Mouse (Mus musculus): Measurements from ENCODE around the gene Ptcd2. TPM values are rescaled to one million over a fixed set of nuclear protein-coding genes. Genes with fewer than 3 reads are reported as not detected.
A peak's percentile ranks its signal among the peaks of the same experiment; 100 is the strongest.

Gene Ptcd2
- polyA plus RNA-seq, 1 experiment from 2014 or later = 53.2 TPM

DNA sequence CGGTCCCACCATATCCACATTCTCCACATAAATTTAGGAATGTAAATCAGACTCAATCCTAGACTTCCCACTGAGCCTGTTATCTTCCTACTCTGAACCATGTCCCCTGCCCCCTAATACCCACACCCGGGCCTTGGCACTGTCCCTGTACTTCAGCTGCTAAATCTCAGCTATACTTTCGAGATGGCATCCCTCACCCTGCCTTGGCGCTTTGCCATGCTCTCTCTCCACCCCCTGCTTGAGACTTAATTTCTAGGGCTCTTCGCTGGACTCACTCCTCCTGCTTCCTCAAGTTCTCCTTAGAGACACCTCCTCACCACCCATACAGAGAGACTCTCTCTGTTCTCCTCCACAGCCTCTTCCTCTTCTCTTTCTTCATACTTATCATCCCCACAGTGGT lies 44.6 kb downstream of the Ptcd2 start:
- H3K4me1 ChIP-seq (replicated peaks; ENCODE audit: control insufficient read depth, insufficient read depth, low read length) = peaks cover 9% of the 10 kb centered on the region; the same call in 1 of the 2 replicates
- H3K9me3 ChIP-seq (ENCODE audit: control insufficient read depth, low read length) = no peaks in the 10 kb centered on the region
- H3K36me3 ChIP-seq (ENCODE audit: control insufficient read depth, insufficient read depth) = no peaks in the 10 kb centered on the region
- H3K9ac ChIP-seq (replicated peaks; ENCODE audit: low read depth, low read length) = no peak overlapping the region
- WGBS = 71% methylated on average over 5 of the region's 5 CpGs
- no peak overlapping the region for H3K4me3 ChIP-seq (replicated peaks; ENCODE audit: low read length)
- no peak for ATAC-seq
- H3K27ac ChIP-seq (ENCODE audit: low read length) = no peak overlapping the region
- no peaks in the 10 kb centered on the region for H3K27me3 ChIP-seq (replicated peaks; ENCODE audit: control insufficient read depth, insufficient read depth, low read length)
- H3K4me2 ChIP-seq (ENCODE audit: low read length) = no peak overlapping the region

DNA sequence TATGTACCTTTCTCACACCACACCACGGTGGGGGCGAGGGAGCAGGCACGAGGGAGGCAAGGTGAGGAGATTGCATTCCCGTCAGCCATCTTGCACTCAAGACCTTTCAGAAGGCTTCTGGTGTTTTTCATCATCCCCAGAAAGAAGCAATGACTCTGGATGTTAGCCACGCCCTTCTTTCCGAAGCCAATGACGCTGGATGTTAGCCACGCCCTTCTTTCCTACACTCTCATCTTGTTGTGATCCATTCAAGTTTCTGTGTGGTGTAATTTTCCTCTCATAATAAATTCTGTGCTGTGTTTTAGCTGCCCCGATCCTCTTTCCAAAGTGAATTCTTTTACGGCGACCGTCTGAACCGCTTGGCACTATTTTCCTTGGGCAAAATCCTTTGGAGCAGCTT lies 50.3 kb downstream of the Ptcd2 start:
- H3K9me3 ChIP-seq (ENCODE audit: control insufficient read depth, low read length) = no peaks in the 10 kb centered on the region
- H3K4me2 ChIP-seq (ENCODE audit: low read length) = no peak overlapping the region
- H3K27ac ChIP-seq (ENCODE audit: low read length) = no peak overlapping the region
- no peak for ATAC-seq
- H3K27me3 ChIP-seq (replicated peaks; ENCODE audit: control insufficient read depth, insufficient read depth, low read length) = no peaks in the 10 kb centered on the region
- no peak overlapping the region for H3K9ac ChIP-seq (replicated peaks; ENCODE audit: low read depth, low read length)
- 93% methylated on average over 13 of the region's 13 CpGs for WGBS
- no peak overlapping the region for H3K4me3 ChIP-seq (replicated peaks; ENCODE audit: low read length)
- H3K36me3 ChIP-seq (ENCODE audit: control insufficient read depth, insufficient read depth) = no peaks in the 10 kb centered on the region
- H3K4me1 ChIP-seq (replicated peaks; ENCODE audit: control insufficient read depth, insufficient read depth, low read length) = no peaks in the 10 kb centered on the region

DNA sequence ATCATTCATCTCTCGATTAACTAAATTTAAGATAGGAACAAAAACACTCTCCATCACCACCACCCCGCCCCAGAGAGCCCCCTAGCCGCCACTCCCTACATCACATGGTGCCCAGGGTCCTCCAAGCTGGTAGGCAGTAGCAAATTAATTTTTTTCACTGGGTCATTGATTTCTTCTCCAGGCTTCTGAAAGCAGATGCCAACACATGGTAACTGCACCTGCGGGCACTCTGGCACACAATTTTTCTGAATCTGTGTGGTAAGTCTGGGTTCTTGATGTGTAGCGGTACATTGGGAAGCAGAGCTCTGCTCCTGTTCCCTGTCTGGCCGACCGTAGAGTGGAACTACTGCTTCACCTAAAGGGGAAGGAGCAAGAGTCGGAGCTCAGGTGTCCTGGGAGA lies 53.7 kb downstream of the Ptcd2 start:
- WGBS = 87% methylated on average over 8 of the region's 8 CpGs
- H3K4me1 ChIP-seq (replicated peaks; ENCODE audit: control insufficient read depth, insufficient read depth, low read length) = no peaks in the 10 kb centered on the region
- no peak overlapping the region for H3K9ac ChIP-seq (replicated peaks; ENCODE audit: low read depth, low read length)
- H3K27ac ChIP-seq (ENCODE audit: low read length) = no peak overlapping the region
- H3K4me2 ChIP-seq (ENCODE audit: low read length) = no peak overlapping the region
- no peak for ATAC-seq
- no peak overlapping the region for H3K4me3 ChIP-seq (replicated peaks; ENCODE audit: low read length)
- no peaks in the 10 kb centered on the region for H3K9me3 ChIP-seq (ENCODE audit: control insufficient read depth, low read length)
- no peaks in the 10 kb centered on the region for H3K36me3 ChIP-seq (ENCODE audit: control insufficient read depth, insufficient read depth)
- no peaks in the 10 kb centered on the region for H3K27me3 ChIP-seq (replicated peaks; ENCODE audit: control insufficient read depth, insufficient read depth, low read length)

DNA sequence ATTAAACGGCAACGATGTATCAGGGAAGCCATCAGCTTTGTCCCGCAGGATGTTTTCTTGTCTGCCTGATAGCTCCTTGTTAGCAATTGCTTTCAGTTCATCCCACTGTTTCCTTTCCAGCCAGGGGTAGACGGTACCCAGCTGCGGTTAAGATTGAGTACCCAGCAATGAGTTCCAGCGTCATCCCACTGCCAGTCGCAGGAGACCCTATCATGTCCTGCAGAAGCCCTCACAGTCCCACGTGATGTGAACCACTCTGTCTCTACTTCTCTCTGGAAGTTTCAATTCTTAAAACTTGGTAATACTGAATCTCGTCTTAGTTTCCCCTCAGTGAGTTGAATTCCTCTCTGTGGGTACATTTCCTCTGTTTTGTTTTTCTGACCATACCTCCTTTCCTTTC lies 56.7 kb downstream of the Ptcd2 start:
- Histone ChIP-seq H3K9ac (replicated peaks; ENCODE audit: low read depth, low read length) (no peak overlapping the region), H3K36me3 (ENCODE audit: control insufficient read depth, insufficient read depth) (no peaks in the 10 kb centered on the region), H3K4me3 (replicated peaks; ENCODE audit: low read length) (no peak overlapping the region), H3K4me1 (replicated peaks; ENCODE audit: control insufficient read depth, insufficient read depth, low read length) (peaks cover 23% of the 10 kb centered on the region), H3K27ac (ENCODE audit: low read length) (no peak overlapping the region), H3K27me3 (replicated peaks; ENCODE audit: control insufficient read depth, insufficient read depth, low read length) (no peaks in the 10 kb centered on the region), H3K9me3 (ENCODE audit: control insufficient read depth, low read length) (no peaks in the 10 kb centered on the region), H3K4me2 (ENCODE audit: low read length) (no peak overlapping the region)
- WGBS = 90% methylated on average over 9 of the region's 9 CpGs
- ATAC-seq = no peak

DNA sequence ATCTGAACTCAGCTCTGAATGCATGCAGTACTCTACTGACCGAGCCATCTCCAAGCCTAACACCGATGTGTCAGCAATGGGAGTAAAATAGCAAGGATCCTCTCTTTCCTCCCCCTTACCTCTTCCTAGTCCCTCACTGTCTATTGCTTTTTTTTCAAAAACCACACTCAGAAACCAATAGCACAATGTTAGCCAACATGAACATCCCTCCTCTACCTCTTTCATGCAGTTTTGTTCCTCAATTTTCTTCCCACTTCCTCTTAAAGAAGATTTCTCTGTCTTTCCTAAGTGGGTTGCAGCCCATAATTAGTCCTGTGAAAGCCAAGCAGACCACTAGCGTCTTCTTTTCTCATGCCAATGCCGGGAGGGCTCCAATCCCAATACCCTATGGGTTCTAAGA lies 57.3 kb downstream of the Ptcd2 start:
- Histone ChIP-seq H3K36me3 (ENCODE audit: control insufficient read depth, insufficient read depth) (no peaks in the 10 kb centered on the region), H3K9me3 (ENCODE audit: control insufficient read depth, low read length) (no peaks in the 10 kb centered on the region), H3K9ac (replicated peaks; ENCODE audit: low read depth, low read length) (no peak overlapping the region), H3K27ac (ENCODE audit: low read length) (no peak overlapping the region), H3K4me3 (replicated peaks; ENCODE audit: low read length) (no peak overlapping the region), H3K4me1 (replicated peaks; ENCODE audit: control insufficient read depth, insufficient read depth, low read length) (peaks cover 23% of the 10 kb centered on the region), H3K4me2 (ENCODE audit: low read length) (no peak overlapping the region), H3K27me3 (replicated peaks; ENCODE audit: control insufficient read depth, insufficient read depth, low read length) (no peaks in the 10 kb centered on the region)
- 92% methylated on average over 4 of the region's 4 CpGs for WGBS
- ATAC-seq = no peak

DNA sequence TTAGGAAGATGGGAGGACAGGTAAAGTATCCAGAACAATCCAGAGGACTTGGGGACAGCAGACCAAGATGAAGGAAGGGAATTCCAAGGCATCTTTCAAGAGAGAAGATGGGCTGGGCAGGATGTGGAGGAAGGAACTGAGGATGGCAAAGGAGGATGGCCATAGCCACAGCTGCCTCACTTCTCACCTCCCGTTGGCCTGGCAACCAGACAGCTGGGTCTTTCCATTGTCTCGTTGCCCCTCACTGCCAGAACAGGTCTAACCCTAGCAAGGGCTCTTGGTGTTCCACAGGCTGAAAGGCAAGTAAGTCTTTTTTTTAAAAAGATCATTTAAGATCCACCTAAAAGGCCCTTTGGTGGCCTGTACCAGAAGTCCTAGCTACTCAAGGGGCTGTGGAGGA lies 59.3 kb downstream of the Ptcd2 start:
- H3K4me1 ChIP-seq (replicated peaks; ENCODE audit: control insufficient read depth, insufficient read depth, low read length) = peaks cover 23% of the 10 kb centered on the region
- H3K36me3 ChIP-seq (ENCODE audit: control insufficient read depth, insufficient read depth) = no peaks in the 10 kb centered on the region
- 52% methylated on average over 2 of the region's 2 CpGs for WGBS
- H3K4me2 ChIP-seq (ENCODE audit: low read length) = no peak overlapping the region
- H3K9ac ChIP-seq (replicated peaks; ENCODE audit: low read depth, low read length) = no peak overlapping the region
- ATAC-seq = 0 out of 2 replicates have a peak, but pooled peaks have one; percentile 4
- H3K9me3 ChIP-seq (ENCODE audit: control insufficient read depth, low read length) = no peaks in the 10 kb centered on the region
- H3K4me3 ChIP-seq (replicated peaks; ENCODE audit: low read length) = no peak overlapping the region
- no peaks in the 10 kb centered on the region for H3K27me3 ChIP-seq (replicated peaks; ENCODE audit: control insufficient read depth, insufficient read depth, low read length)
- H3K27ac ChIP-seq (ENCODE audit: low read length) = no peak overlapping the region

DNA sequence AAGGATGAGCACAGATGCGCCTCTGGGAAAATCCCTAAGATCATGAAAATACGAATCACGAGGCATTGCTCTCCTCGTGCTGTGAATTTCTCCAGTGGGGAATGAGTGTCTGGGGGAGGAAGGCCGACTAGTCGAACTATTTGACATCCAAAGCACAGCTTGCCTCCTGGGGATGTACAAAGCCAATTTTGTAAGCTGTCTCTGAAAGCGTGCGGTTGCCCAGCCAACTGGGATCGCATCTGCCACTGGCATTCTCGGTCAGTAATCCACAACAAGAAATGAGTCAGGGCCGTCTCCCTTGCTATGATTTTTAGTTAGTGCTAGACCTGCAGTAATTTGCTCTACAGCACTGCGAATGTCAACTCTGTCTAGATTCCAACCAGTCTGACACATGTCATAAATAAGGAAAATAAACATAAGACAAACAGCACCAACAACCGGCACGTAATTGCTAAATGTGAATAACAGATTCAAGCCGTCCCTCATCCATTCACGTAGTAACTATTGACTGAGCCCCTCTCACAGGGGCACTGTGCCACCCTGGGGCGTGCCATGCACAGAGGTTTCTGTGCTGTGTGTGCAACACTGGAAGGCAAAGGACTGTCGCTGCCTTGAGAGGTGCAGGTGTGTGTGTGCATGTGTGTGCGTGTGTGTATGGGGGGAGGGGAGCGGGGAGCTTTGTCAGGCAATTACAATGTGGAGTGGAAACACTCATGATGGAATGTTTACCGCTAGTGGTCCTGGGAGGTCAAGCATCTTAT lies 59.9 kb downstream of the Ptcd2 start:
- Histone ChIP-seq H3K4me2 (ENCODE audit: low read length) (peak overlapping the region; percentile 12; the same call in 1 of the 2 replicates), H3K4me3 (replicated peaks; ENCODE audit: low read length) (no peak overlapping the region), H3K4me1 (replicated peaks; ENCODE audit: control insufficient read depth, insufficient read depth, low read length) (peaks cover 23% of the 10 kb centered on the region), H3K27me3 (replicated peaks; ENCODE audit: control insufficient read depth, insufficient read depth, low read length) (no peaks in the 10 kb centered on the region), H3K9ac (replicated peaks; ENCODE audit: low read depth, low read length) (no peak overlapping the region), H3K36me3 (ENCODE audit: control insufficient read depth, insufficient read depth) (no peaks in the 10 kb centered on the region), H3K27ac (ENCODE audit: low read length) (peak overlapping the region; percentile 54), H3K9me3 (ENCODE audit: control insufficient read depth, low read length) (no peaks in the 10 kb centered on the region)
- WGBS = 49% methylated on average over 21 of the region's 21 CpGs
- peak; percentile 86 for ATAC-seq

DNA sequence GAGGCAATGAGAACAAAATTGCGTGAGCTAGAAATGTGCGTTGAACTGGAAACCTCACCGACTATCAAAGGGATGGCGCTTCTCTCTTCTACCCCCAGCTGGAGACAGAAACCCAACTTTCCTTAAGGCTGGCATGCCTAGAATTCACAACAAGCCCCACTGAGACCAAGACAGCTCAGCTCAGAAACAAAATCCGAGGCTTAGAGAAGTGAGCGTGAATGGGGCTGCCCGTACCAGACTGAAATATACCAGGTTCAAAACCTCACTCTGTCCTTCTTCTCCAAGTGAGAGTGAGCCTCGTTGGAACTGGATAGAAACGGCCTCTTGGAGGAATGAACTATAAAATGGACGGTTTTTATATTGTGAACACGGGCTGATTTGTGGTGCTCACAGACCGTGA lies 60.6 kb downstream of the Ptcd2 start:
- peaks cover 23% of the 10 kb centered on the region for H3K4me1 ChIP-seq (replicated peaks; ENCODE audit: control insufficient read depth, insufficient read depth, low read length)

DNA sequence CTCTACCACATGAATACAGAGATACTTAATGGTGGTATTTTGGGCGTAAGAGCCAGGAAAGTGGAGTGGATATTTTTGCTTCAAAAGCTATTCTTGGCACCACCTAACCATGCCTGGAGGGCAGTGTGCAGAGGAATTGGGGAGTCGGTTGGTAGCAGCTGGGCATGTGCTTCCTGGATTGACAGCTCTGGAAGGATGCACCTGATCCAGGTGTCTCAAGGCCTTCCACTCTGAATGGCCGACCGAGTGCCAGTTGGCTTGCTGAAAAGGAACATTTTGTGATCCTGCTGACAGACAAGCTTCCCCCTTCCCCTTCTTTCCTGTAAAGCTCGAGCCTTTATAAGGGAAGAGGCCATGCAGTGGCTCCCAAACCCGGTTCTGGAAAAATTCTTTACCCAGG lies 61.5 kb downstream of the Ptcd2 start:
- peaks cover 23% of the 10 kb centered on the region for H3K4me1 ChIP-seq (replicated peaks; ENCODE audit: control insufficient read depth, insufficient read depth, low read length)
- no peak overlapping the region for H3K9ac ChIP-seq (replicated peaks; ENCODE audit: low read depth, low read length)
- H3K4me3 ChIP-seq (replicated peaks; ENCODE audit: low read length) = no peak overlapping the region
- no peak overlapping the region for H3K27ac ChIP-seq (ENCODE audit: low read length)
- no peak for ATAC-seq
- 60% methylated on average over 6 of the region's 6 CpGs for WGBS
- H3K9me3 ChIP-seq (ENCODE audit: control insufficient read depth, low read length) = no peaks in the 10 kb centered on the region
- no peak overlapping the region for H3K4me2 ChIP-seq (ENCODE audit: low read length)
- no peaks in the 10 kb centered on the region for H3K36me3 ChIP-seq (ENCODE audit: control insufficient read depth, insufficient read depth)
- no peaks in the 10 kb centered on the region for H3K27me3 ChIP-seq (replicated peaks; ENCODE audit: control insufficient read depth, insufficient read depth, low read length)

More for the DNA sequence above, 60.6 kb downstream of the Ptcd2 start:
- Histone ChIP-seq H3K4me2 (ENCODE audit: low read length) (no peak overlapping the region), H3K27me3 (replicated peaks; ENCODE audit: control insufficient read depth, insufficient read depth, low read length) (no peaks in the 10 kb centered on the region), H3K36me3 (ENCODE audit: control insufficient read depth, insufficient read depth) (no peaks in the 10 kb centered on the region), H3K9me3 (ENCODE audit: control insufficient read depth, low read length) (no peaks in the 10 kb centered on the region), H3K9ac (replicated peaks; ENCODE audit: low read depth, low read length) (no peak overlapping the region), H3K4me3 (replicated peaks; ENCODE audit: low read length) (no peak overlapping the region), H3K27ac (ENCODE audit: low read length) (peak overlapping the region; percentile 54)
- WGBS = 68% methylated on average over 12 of the region's 12 CpGs
- peak; percentile 11; the same call in 1 of the 2 replicates for ATAC-seq
